Mouse (Mus musculus) midbrain, postnatal 0 days (tissue): ENCODE measurements around the gene Trabd2b. TPM values are rescaled to one million over a fixed set of nuclear protein-coding genes. Genes with fewer than 3 reads are reported as not detected.

Source experiments
- ATAC-seq: fragments of 200-750 bp; cut with Nextera tagmentation; 2 replicates; pipeline ENCODE4 v1.8.0; 2017; ENCODE audit warnings: moderate number of reproducible peaks, mild to moderate bottlenecking, moderate TSS enrichment, moderate library complexity; ENCODE audit not compliant: low FRiP score
- DNase-seq: peaks from one replicate; pipeline ENCODE4 v3.0.0-alpha.2; 2015; ENCODE audit warnings: low spot score
- H3K27ac ChIP-seq: fragments of 300-500 bp; sonication (generic); 2 replicates; pipeline ENCODE4 v1.5.1; 2014; ENCODE audit warnings: low read depth, mild to moderate bottlenecking, low read length, mixed read lengths
- H3K27me3 ChIP-seq: fragments of 300-500 bp; sonication (generic); 2 replicates; pipeline ENCODE4 v1.6.1; 2014; ENCODE audit warnings: low read length, control low read depth, mixed read lengths; ENCODE audit not compliant: insufficient read depth
- H3K36me3 ChIP-seq: fragments of 300-500 bp; sonication (generic); 2 replicates; pipeline ENCODE4 v1.6.1; 2014; ENCODE audit warnings: low read length, control low read depth, mixed read lengths; ENCODE audit not compliant: insufficient read depth
- H3K4me1 ChIP-seq: fragments of 300-500 bp; sonication (generic); 2 replicates; pipeline ENCODE4 v1.6.1; 2014; ENCODE audit warnings: mild to moderate bottlenecking, control low read depth, antibody characterized with exemption, low read length, mixed read lengths; ENCODE audit not compliant: insufficient read depth
- H3K4me2 ChIP-seq: fragments of 300-500 bp; sonication (generic); 2 replicates; pipeline ENCODE4 v1.6.1; 2014; ENCODE audit warnings: low read depth, mild to moderate bottlenecking, low read length, mixed read lengths; ENCODE audit not compliant: poor library complexity, severe bottlenecking
- H3K4me3 ChIP-seq: fragments of 300-500 bp; sonication (generic); 2 replicates; pipeline ENCODE4 v1.5.1; 2014; ENCODE audit warnings: low read depth, mild to moderate bottlenecking, low read length, moderate library complexity
- H3K9ac ChIP-seq: fragments of 300-500 bp; sonication (generic); replicated peaks from 2 replicates; pipeline ENCODE4 v1.6.1; 2014; ENCODE audit warnings: mild to moderate bottlenecking, low read length, moderate library complexity, mixed read lengths; ENCODE audit not compliant: poor library complexity, severe bottlenecking
- H3K9me3 ChIP-seq: fragments of 300-500 bp; sonication (generic); 2 replicates; pipeline ENCODE4 v1.6.1; 2016; ENCODE audit warnings: low read length, control low read depth
- CTCF ChIP-seq: IDR thresholded peaks from 2 replicates; pipeline ENCODE4 v1.5.1; 2016; ENCODE audit warnings: antibody characterized with exemption, mild to moderate bottlenecking
- WGBS: fragments of 180-500 bp; shearing (Covaris S2); extraction: QIAGEN DNeasy Blood & Tissue Kit; methylation state at CpG from one replicate; pipeline ENCODE4 v1.1.7; 2014; 5-methylcytosine and 5-hydroxymethylcytosine counted together
- polyA plus RNA-seq: library from polyadenylated mRNA; unstranded; fragments of >200 nt; fragmentation: Nextera tagmentation; extraction: Ambion mirVana; gene quantifications from 2 replicates; pipeline ENCODE4 v1.2.1, GENCODE M21; 2015
- total RNA-seq: library from RNA; depleted of rRNA; stranded (reverse); fragments of >200 nt; gene quantifications from 2 replicates; pipeline ENCODE4 v1.2.3, GENCODE M21; 2014

Trabd2b gene
- total and polyA plus RNA-seq, 2 experiments from 2014 or later: 0.48 to 1.8 TPM

- DNase-seq: no peak
- no peaks in the 10 kb centered on the region for H3K27me3 ChIP-seq
- H3K27ac ChIP-seq: no peak overlapping the region
- H3K4me3 ChIP-seq: no peak overlapping the region
- no peak for TF ChIP-seq CTCF
- no peak overlapping the region for H3K9ac ChIP-seq
- H3K4me2 ChIP-seq: no peak overlapping the region
- WGBS: 91% methylated on average over 3 of the region's 3 CpGs
- no peaks in the 10 kb centered on the region for H3K36me3 ChIP-seq
- H3K9me3 ChIP-seq: no peaks in the 10 kb centered on the region
- H3K4me1 ChIP-seq: no peaks in the 10 kb centered on the region; the same call in 1 of the 2 replicates
- ATAC-seq: no peak
Measured at GRCm38 (mm10) chr4:114518061-114518460, 111.5 kb downstream of the Trabd2b start.

- Histone ChIP-seq H3K36me3 (no peaks in the 10 kb centered on the region), H3K4me1 (no peaks in the 10 kb centered on the region; the same call in 1 of the 2 replicates), H3K9ac (no peak overlapping the region), H3K4me2 (no peak overlapping the region), H3K27me3 (no peaks in the 10 kb centered on the region), H3K27ac (no peak overlapping the region), H3K9me3 (no peaks in the 10 kb centered on the region), H3K4me3 (no peak overlapping the region)
- WGBS: 96% methylated on average over 1 of the region's 1 CpGs
- no peak for TF ChIP-seq CTCF
- no peak for ATAC-seq
- DNase-seq: no peak
Measured at GRCm38 (mm10) chr4:114518571-114518970, 112.0 kb downstream of the Trabd2b start.

- TF ChIP-seq CTCF: no peak
- no peak overlapping the region for H3K9ac ChIP-seq
- ATAC-seq (no peak), DNase-seq (no peak)
- H3K36me3 ChIP-seq: no peaks in the 10 kb centered on the region
- 92% methylated on average over 4 of the region's 4 CpGs for WGBS
- H3K4me1 ChIP-seq: no peaks in the 10 kb centered on the region; the same call in 1 of the 2 replicates
- H3K27me3 ChIP-seq: no peaks in the 10 kb centered on the region
- H3K9me3 ChIP-seq: no peaks in the 10 kb centered on the region
- no peak overlapping the region for H3K27ac ChIP-seq
- H3K4me2 ChIP-seq: no peak overlapping the region
- no peak overlapping the region for H3K4me3 ChIP-seq
Measured at GRCm38 (mm10) chr4:114519321-114519720, 112.8 kb downstream of the Trabd2b start.

GRCm38 (mm10) chr4:114519966-114520365 is 113.4 kb downstream of the Trabd2b start:
- no peak overlapping the region for H3K4me2 ChIP-seq
- ATAC-seq: no peak
- no peaks in the 10 kb centered on the region for H3K27me3 ChIP-seq
- no peak for DNase-seq
- H3K36me3 ChIP-seq: no peaks in the 10 kb centered on the region
- no peaks in the 10 kb centered on the region for H3K9me3 ChIP-seq
- H3K4me3 ChIP-seq: no peak overlapping the region
- no peaks in the 10 kb centered on the region; the same call in 1 of the 2 replicates for H3K4me1 ChIP-seq
- WGBS: 92% methylated on average over 3 of the region's 3 CpGs
- no peak overlapping the region for H3K9ac ChIP-seq
- no peak for TF ChIP-seq CTCF
- no peak overlapping the region for H3K27ac ChIP-seq

- WGBS: 82% methylated on average over 5 of the region's 5 CpGs
- H3K9ac ChIP-seq: no peak overlapping the region
- DNase-seq (no peak), ATAC-seq (no peak)
- H3K4me1 ChIP-seq: no peaks in the 10 kb centered on the region
- no peak overlapping the region for H3K4me3 ChIP-seq
- TF ChIP-seq CTCF: no peak
- H3K4me2 ChIP-seq: no peak overlapping the region
- H3K9me3 ChIP-seq: no peaks in the 10 kb centered on the region
- H3K27ac ChIP-seq: no peak overlapping the region
- no peaks in the 10 kb centered on the region for H3K36me3 ChIP-seq
- no peaks in the 10 kb centered on the region for H3K27me3 ChIP-seq
Measured at GRCm38 (mm10) chr4:114523335-114524188, 117.0 kb downstream of the Trabd2b start.

GRCm38 (mm10) chr4:114531591-114531990 is 125.1 kb downstream of the Trabd2b start:
- no peak overlapping the region for H3K4me2 ChIP-seq
- no peaks in the 10 kb centered on the region for H3K36me3 ChIP-seq
- no peak for TF ChIP-seq CTCF
- ATAC-seq: no peak
- DNase-seq: no peak
- no peak overlapping the region for H3K4me3 ChIP-seq
- H3K9me3 ChIP-seq: no peaks in the 10 kb centered on the region
- no peak overlapping the region for H3K27ac ChIP-seq
- 46% methylated on average over 6 of the region's 6 CpGs for WGBS
- no peak overlapping the region for H3K9ac ChIP-seq
- no peaks in the 10 kb centered on the region for H3K27me3 ChIP-seq
- H3K4me1 ChIP-seq: no peaks in the 10 kb centered on the region
